Mouse (Mus musculus) bone marrow macrophage, adult 2 months (primary cell): ENCODE results near the gene Spata32.

Experiments
- CTCF ChIP-seq: IDR thresholded peaks from 2 replicates; pipeline ENCODE4 v1.5.1; 2012; ENCODE audit warnings: low read depth, mild to moderate bottlenecking, low read length, moderate library complexity
- POLR2A ChIP-seq: IDR thresholded peaks from 2 replicates; pipeline ENCODE4 v1.6.1; 2012; ENCODE audit warnings: mild to moderate bottlenecking, low read depth, low read length, borderline replicate concordance

GRCm38 (mm10) chr11:103265211-103265610 is 47.0 kb upstream of the Spata32 start:
- no peak for TF ChIP-seq CTCF
- TF ChIP-seq POLR2A = no peak
